Mouse (Mus musculus) thymus, adult 18-20 months (tissue): ENCODE data around the gene Zfand2b.

Experiments used
- DNase-seq, 2 experiments: peaks; one replicate each; pipeline ENCODE4 v3.0.0; 2022; ENCODE audit warnings: mixed read lengths in 2 of 2

Zfand2b gene

GRCm38 (mm10) chr1:75214886-75215285, 46.4 kb downstream of the Zfand2b start:
- DNase-seq: no peak

GRCm38 (mm10) chr1:75215785-75216184, 47.3 kb downstream of the Zfand2b start:
- DNase-seq: no peak

- DNase-seq: no peak
These were observed 48.5 kb downstream of the Zfand2b start for GRCm38 (mm10) chr1:75216797-75217585.

DNA sequence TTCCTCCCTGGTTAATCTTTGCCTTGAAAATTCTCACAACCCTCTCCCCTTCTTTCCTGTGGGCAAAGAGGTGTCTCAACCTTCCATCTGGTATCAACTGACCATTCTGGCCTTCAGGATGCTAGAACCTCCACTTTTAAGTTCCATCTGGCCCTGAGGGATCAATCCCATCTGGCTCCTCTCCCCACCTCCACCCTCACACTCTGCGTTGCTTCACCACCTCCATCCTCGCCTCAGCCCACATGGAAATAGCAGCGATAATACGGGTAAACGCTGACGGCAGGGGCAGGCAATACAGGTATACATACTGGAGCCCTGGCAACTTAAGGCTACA, 49.4 kb downstream of the Zfand2b start:
- DNase-seq: no peak

GRCm38 (mm10) chr1:75218227-75219001, 50.0 kb downstream of the Zfand2b start:
- peak; percentile 53 to 63 for DNase-seq

- peak; percentile 91 to 94 for DNase-seq
These were observed 50.6 kb downstream of the Zfand2b start for GRCm38 (mm10) chr1:75219078-75219477.

- DNase-seq: peak in 1 of 2 experiments; percentile 40
These were observed 51.1 kb downstream of the Zfand2b start, which contains the start of gene Tuba4a for GRCm38 (mm10) chr1:75219531-75219930. Tuba4a (minus strand) TSS chr1:75219865.
